Mouse (Mus musculus) embryonic fibroblast, embryonic 13.5 days (primary cell): ENCODE results near the gene Knl1.

Experiments used
- CTCF ChIP-seq: IDR thresholded peaks from 2 replicates; pipeline ENCODE4 v1.5.1; 2011; ENCODE audit warnings: mild to moderate bottlenecking, control low read depth, low read length, moderate library complexity, borderline replicate concordance; ENCODE audit not compliant: insufficient read depth
- POLR2A ChIP-seq: IDR thresholded peaks from 2 replicates; pipeline ENCODE4 v1.6.1; 2011; ENCODE audit warnings: low read depth, mild to moderate bottlenecking, control low read depth, low read length, moderate library complexity

DNA sequence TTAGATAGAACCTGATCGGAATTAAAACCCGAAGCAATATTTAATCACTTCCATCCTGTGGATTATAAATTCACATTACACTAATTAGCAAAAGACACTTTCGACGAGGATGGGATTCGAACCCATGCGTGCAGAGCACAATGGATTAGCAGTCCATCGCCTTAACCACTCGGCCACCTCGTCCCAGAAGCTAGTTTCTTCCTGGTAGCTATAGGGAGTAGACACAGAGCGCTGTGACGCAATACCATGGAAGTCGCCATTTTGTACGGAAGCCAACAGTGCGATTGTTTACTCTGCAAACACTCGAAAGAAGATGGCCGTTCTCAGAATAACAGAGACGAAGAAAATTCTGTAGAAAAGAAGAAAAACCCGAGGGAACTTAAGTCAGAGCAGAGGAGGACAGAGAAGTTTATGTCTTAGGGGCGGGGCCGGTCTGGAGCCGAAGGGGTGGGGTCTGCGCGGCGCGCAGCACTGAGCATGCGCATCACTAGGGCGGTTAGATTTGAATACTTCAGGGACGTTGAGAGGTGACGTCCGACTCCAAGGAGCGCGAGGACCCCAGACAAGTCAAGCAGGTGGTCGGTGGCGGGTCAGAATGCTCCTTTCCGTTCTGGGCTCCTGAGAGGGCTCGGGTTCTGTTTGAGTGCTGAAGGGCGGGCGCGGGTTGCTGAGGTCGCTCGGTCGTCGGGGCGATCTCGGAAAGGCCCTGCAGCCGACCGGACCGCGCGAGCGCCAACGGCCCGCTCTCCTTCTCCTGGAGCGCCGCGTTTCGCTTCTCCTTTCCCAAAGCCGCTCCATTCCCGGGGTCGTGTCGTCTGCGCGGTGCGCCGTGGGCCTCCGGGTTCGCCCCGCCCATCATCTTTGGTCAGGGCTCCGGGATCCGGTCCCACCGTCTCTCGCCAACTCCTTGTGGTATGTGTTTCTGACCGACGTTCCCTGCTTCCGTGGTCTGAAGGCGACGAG lies at the start of gene Knl1:
- TF ChIP-seq POLR2A, result peak; percentile 47
- no peak for TF ChIP-seq CTCF
